Mouse (Mus musculus) midbrain, embryonic 16.5 days (tissue): Measurements from ENCODE around the gene Tagln3. TPM values are rescaled to one million over a fixed set of nuclear protein-coding genes. Genes with fewer than 3 reads are reported as not detected.

ENCODE experiments used
- ATAC-seq: fragments of 200-750 bp; cut with Nextera tagmentation; 2 replicates; pipeline ENCODE4 v1.8.0; 2017; ENCODE audit warnings: moderate TSS enrichment
- H3K27ac ChIP-seq: fragments of 300-500 bp; sonication (generic); 2 replicates; pipeline ENCODE4 v1.5.1; 2014; ENCODE audit warnings: mild to moderate bottlenecking, low read length, mixed read lengths
- H3K27me3 ChIP-seq: fragments of 300-500 bp; sonication (generic); 2 replicates; pipeline ENCODE4 v1.6.1; 2014; ENCODE audit warnings: low read depth, low read length, mixed read lengths; ENCODE audit not compliant: control insufficient read depth, insufficient read depth
- H3K36me3 ChIP-seq: fragments of 300-500 bp; sonication (generic); 2 replicates; pipeline ENCODE4 v1.6.1; 2014; ENCODE audit warnings: mild to moderate bottlenecking, low read length, moderate library complexity, mixed read lengths; ENCODE audit not compliant: control insufficient read depth, insufficient read depth
- H3K4me1 ChIP-seq: fragments of 300-500 bp; sonication (generic); 2 replicates; pipeline ENCODE4 v1.6.1; 2014; ENCODE audit warnings: mild to moderate bottlenecking, low read length, mixed read lengths; ENCODE audit not compliant: control insufficient read depth, insufficient read depth
- H3K4me2 ChIP-seq: fragments of 300-500 bp; sonication (generic); 2 replicates; pipeline ENCODE4 v1.6.1; 2014; ENCODE audit warnings: mild to moderate bottlenecking, low read length, mixed read lengths
- H3K4me3 ChIP-seq: fragments of 300-500 bp; sonication (generic); 2 replicates; pipeline ENCODE4 v1.5.1; 2014; ENCODE audit warnings: low read depth, mild to moderate bottlenecking, low read length, moderate library complexity, mixed read lengths
- H3K9ac ChIP-seq: fragments of 300-500 bp; sonication (generic); 2 replicates; pipeline ENCODE4 v1.6.1; 2014; ENCODE audit warnings: low read depth, low read length, mixed read lengths
- H3K9me3 ChIP-seq: fragments of 300-500 bp; sonication (generic); replicated peaks from 2 replicates; pipeline ENCODE4 v1.6.1; 2014; ENCODE audit warnings: mild to moderate bottlenecking, low read length, mixed read lengths; ENCODE audit not compliant: control insufficient read depth, poor library complexity, severe bottlenecking
- WGBS: fragments of 180-500 bp; shearing (Covaris S2); extraction: QIAGEN DNeasy Blood & Tissue Kit; methylation state at CpG from one replicate; pipeline ENCODE4 v1.1.7; 2014; 5-methylcytosine and 5-hydroxymethylcytosine counted together
- polyA plus RNA-seq: library from polyadenylated mRNA; unstranded; fragments of >200 nt; fragmentation: Nextera tagmentation; extraction: Ambion mirVana; gene quantifications from 2 replicates; pipeline ENCODE4 v1.2.1, GENCODE M21; 2015

Tagln3 gene
- polyA plus RNA-seq, 1 experiment from 2014 or later: 337 TPM

DNA sequence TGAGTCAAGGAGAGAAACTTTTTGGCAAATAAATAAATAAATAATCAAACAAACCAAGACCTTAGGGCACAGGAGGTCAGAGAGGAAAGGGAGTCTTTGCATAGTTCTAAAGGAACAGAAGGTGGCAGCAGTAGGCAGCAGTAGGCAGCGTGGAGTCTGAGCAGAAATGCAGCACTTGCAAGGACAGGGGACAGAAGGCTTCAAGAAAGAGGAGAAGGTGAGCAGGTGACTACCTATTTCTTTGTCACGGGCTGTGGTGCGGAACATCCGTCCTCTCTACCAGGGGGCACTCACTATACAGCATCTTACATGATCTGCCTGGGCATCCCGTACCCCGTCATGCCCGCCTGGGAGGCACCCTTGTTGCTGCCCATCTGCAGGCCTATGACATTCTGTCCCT is 13.1 kb downstream of the Tagln3 start:
- Histone ChIP-seq H3K27ac (no peak overlapping the region), H3K9me3 (no peaks in the 10 kb centered on the region), H3K36me3 (peaks cover 28% of the 10 kb centered on the region), H3K4me2 (no peak overlapping the region), H3K4me3 (no peak overlapping the region), H3K27me3 (no peaks in the 10 kb centered on the region), H3K9ac (no peak overlapping the region), H3K4me1 (no peaks in the 10 kb centered on the region)
- ATAC-seq: peak; percentile 36; the same call in 1 of the 2 replicates
- 76% methylated on average over 7 of the region's 7 CpGs for WGBS

DNA sequence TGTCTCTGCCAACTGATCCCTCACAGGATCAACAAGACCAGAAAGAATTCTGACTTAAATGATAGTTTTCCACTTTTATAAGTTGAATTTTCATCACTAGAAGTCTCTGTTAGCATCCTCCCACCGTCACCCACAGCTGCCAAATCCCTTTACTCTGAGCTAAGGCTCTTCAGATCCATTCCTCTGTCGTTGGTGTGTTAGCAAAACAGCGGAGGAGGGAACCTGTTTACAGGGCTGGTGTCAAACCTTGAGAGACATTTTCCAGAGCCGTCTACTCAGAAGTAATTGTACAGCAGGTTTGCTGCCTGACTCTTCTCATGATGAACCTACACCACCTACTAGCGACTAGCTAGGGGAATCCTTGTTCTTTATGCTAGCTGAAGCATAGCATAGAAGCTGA is 25.1 kb downstream of the Tagln3 start:
- H3K27ac ChIP-seq: no peak overlapping the region
- H3K9ac ChIP-seq: no peak overlapping the region
- no peak overlapping the region for H3K4me3 ChIP-seq
- ATAC-seq: no peak
- no peaks in the 10 kb centered on the region for H3K36me3 ChIP-seq
- no peak overlapping the region for H3K4me2 ChIP-seq
- H3K4me1 ChIP-seq: peaks cover 3% of the 10 kb centered on the region; the same call in 1 of the 2 replicates
- H3K27me3 ChIP-seq: no peaks in the 10 kb centered on the region
- 83% methylated on average over 5 of the region's 5 CpGs for WGBS
- no peaks in the 10 kb centered on the region for H3K9me3 ChIP-seq

DNA sequence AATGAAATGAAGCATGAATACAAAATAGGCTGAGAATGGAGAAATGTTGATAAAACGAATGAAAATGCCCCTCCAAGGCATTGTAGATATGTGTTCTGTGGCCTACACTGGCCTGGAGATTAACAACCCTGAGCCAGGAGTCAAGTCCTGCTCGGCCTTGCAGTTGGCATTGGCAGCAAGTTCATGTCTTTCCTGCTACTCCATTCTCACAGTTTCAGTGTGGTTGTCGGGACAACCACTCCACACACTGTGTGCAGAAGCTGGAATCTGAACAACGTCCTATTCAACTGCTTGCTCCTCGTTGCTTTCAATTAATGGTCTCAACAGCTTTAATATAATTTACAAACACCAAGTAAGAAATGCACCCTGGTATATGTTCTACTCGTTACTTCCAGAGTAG is 26.4 kb downstream of the Tagln3 start:
- Histone ChIP-seq H3K36me3 (no peaks in the 10 kb centered on the region), H3K27ac (no peak overlapping the region), H3K4me1 (peaks cover 4% of the 10 kb centered on the region; the same call in 1 of the 2 replicates), H3K4me2 (no peak overlapping the region), H3K9ac (no peak overlapping the region), H3K4me3 (no peak overlapping the region), H3K9me3 (no peaks in the 10 kb centered on the region), H3K27me3 (no peaks in the 10 kb centered on the region)
- 48% methylated on average over 6 of the region's 6 CpGs for WGBS
- ATAC-seq: peak; percentile 70; the same call in 1 of the 2 replicates

DNA sequence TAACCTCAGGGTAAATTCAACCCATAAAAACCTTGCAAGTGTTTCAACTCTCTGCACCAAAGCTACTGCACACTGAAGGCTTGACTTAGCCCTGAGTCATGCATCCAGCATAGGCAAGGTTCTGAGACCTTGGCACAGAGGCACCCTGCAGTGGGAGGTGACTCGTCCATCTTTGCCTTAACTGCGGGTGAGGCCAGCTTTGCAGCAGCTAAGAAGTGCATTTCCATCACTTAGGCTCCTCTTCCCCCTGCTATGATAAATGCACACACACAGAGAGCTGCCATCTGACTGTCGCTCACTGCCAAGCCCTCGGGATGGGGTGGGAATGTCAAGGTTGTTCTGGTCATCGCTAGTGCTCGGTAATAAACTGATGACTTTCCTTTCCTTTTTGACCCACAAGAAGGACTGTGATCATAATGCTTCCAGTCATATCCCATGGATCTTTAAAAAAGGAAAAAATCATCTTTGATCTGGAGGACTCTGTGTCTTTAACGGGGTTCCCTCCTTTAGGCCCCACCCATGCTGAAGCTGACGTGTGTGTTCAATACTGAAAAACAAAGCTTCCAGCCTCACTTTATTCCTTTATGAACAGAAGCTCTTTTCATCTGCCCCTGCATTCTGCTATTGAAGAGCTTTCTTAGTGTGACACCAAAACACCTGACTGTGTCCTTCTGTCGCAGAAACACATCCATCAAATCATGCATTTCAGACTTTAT is 28.8 kb downstream of the Tagln3 start:
- ATAC-seq: 0 out of 2 replicates have a peak, but pooled peaks have one; percentile 18
- WGBS: 55% methylated on average over 9 of the region's 9 CpGs
- Histone ChIP-seq H3K36me3 (no peaks in the 10 kb centered on the region), H3K27ac (no peak overlapping the region), H3K4me2 (no peak overlapping the region), H3K9me3 (no peaks in the 10 kb centered on the region), H3K4me3 (no peak overlapping the region), H3K9ac (no peak overlapping the region), H3K4me1 (peaks cover 9% of the 10 kb centered on the region), H3K27me3 (no peaks in the 10 kb centered on the region)

DNA sequence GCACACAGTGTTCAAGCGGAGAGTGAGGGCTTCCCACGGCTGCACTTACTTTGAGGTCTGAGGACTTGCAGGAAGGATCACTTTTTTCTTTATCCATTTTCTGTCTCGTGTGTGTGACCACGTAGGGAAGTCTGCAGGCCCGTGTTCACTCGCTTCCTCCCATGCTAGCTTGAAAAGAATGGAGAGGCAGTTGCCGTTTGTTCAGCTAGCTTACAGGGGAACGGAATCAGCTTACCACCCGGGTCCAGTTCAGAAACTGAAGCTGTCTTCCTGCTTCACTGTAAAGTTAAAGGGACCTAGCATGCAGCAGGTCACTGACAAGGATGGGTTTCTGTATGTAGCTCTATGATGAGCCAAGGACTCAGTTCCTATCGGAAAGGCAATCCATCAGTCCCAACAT is 30.9 kb downstream of the Tagln3 start, which contains the start of gene Tmprss7:
TSS of gene Tmprss7 (minus strand) at position 101 of the 400 bp plus-strand sequence.
- no peak within 1 kb of the TSS for H3K4me2 ChIP-seq
- no peak for ATAC-seq
- H3K36me3 ChIP-seq: no peaks in the 10 kb centered on the region
- H3K9ac ChIP-seq: no peak within 1 kb of the TSS
- H3K27ac ChIP-seq: no peak within 1 kb of the TSS
- no peaks in the 10 kb centered on the region for H3K9me3 ChIP-seq
- WGBS: 51% methylated on average over 10 of the region's 10 CpGs
- no peak within 1 kb of the TSS for H3K4me3 ChIP-seq
- peaks cover 15% of the 10 kb centered on the region for H3K4me1 ChIP-seq
- H3K27me3 ChIP-seq: no peaks in the 10 kb centered on the region

DNA sequence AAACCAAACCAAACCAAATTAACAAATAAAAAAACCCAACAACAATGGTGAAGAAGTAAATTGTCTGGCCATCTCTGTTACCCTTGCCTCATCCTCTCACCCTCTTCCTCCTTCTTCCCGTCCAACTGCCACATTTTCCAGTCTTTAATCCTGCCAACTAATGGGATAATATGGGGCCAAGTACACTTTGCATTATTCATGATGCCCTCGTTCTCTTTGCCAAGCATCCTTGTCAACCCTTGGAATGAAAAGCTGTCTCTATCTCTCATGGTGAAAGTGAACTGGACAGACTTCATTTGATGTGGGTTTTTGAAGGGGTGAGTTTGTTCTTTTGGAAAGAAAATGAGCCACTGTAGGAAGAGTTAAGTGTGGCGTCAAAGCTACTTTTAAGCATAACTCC is 31.6 kb downstream of the Tagln3 start:
- Histone ChIP-seq H3K27me3 (no peaks in the 10 kb centered on the region), H3K4me1 (peaks cover 15% of the 10 kb centered on the region), H3K4me3 (no peak overlapping the region), H3K9me3 (no peaks in the 10 kb centered on the region), H3K9ac (no peak overlapping the region), H3K27ac (no peak overlapping the region), H3K36me3 (no peaks in the 10 kb centered on the region), H3K4me2 (no peak overlapping the region)
- 18% methylated on average over 3 of the region's 3 CpGs for WGBS
- no peak for ATAC-seq

DNA sequence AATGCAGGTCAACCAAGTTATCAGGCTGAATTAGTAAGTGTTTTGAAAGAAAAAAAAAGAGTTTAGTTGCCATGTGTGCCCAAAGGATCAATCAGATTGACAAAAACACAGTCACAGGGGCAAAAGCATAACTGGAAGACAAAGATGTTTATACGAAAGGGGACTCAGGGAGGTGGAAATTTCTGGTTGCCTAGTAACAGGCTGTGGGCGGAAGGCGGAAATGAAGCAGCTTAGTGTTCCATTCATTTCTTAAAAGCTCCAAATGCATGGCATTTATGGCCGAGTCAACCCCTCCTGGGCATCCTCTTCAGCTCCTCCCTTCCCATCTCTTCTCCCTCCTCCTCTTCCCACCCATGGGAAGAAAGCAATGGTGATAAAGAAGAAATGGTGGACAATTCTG is 34.2 kb downstream of the Tagln3 start:
- peak overlapping the region; percentile 77 for H3K27ac ChIP-seq
- WGBS: 6% methylated on average over 4 of the region's 4 CpGs
- H3K36me3 ChIP-seq: no peaks in the 10 kb centered on the region
- no peak overlapping the region for H3K4me3 ChIP-seq
- ATAC-seq: peak; percentile 77
- H3K27me3 ChIP-seq: no peaks in the 10 kb centered on the region
- no peak overlapping the region for H3K9ac ChIP-seq
- H3K4me2 ChIP-seq: peak overlapping the region; percentile 8; the same call in 1 of the 2 replicates
- H3K4me1 ChIP-seq: peaks cover 13% of the 10 kb centered on the region
- no peaks in the 10 kb centered on the region for H3K9me3 ChIP-seq

DNA sequence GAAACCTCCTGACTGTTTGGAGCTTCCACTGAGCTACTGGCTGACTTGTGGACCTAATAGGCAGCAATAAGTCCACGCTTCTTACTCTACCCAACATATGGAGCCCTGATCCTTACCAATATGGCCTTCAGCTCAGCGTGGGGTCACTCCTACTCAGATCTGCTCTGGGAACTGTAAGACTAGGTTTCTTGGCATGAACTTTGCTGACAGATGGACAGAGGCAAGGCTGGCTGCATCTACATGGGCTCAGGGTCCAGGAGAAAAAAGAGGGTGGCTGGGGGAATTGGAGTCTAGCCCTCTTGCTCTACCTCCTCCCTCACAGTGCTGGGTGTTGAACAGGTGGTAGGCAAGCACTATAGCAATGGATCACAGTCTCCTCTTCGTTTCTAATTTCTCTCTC is 37.6 kb downstream of the Tagln3 start:
- no peak for ATAC-seq
- Histone ChIP-seq H3K4me2 (no peak overlapping the region), H3K4me3 (no peak overlapping the region), H3K9me3 (no peaks in the 10 kb centered on the region), H3K27ac (no peak overlapping the region), H3K4me1 (peaks cover 8% of the 10 kb centered on the region), H3K36me3 (no peaks in the 10 kb centered on the region), H3K9ac (no peak overlapping the region), H3K27me3 (no peaks in the 10 kb centered on the region)
- 81% methylated on average over 3 of the region's 3 CpGs for WGBS

DNA sequence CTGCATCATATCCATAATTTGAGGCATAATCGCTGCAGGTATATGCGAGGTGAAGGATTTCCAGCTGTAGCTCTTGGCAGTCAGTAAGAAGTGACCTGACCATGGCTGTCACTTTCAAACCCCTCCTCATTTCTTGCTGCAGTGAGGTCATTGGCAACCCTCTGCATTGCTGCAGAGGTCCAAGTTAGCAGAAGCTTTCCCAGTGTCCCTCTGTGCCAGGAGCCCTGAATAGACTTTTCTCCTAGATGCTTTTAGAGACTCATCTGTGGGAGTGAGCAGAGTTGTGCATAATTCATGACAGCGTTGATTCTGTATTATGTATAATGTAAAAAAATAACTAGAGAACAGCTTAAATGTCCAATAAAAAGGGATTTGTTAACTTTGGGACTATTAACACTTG is 39.1 kb downstream of the Tagln3 start:
- no peak overlapping the region for H3K27ac ChIP-seq
- H3K9ac ChIP-seq: no peak overlapping the region
- no peaks in the 10 kb centered on the region for H3K9me3 ChIP-seq
- H3K4me1 ChIP-seq: peaks cover 3% of the 10 kb centered on the region
- H3K27me3 ChIP-seq: no peaks in the 10 kb centered on the region
- no peak overlapping the region for H3K4me2 ChIP-seq
- 64% methylated on average over 3 of the region's 3 CpGs for WGBS
- no peak overlapping the region for H3K4me3 ChIP-seq
- H3K36me3 ChIP-seq: no peaks in the 10 kb centered on the region
- no peak for ATAC-seq
